Mouse (Mus musculus) myocyte (in vitro differentiated cells): Measurements from ENCODE around the gene Jmjd4.

ENCODE experiments used
- CEBPB ChIP-seq: IDR thresholded peaks from 2 replicates; pipeline ENCODE4 v1.6.1; 2011; ENCODE audit warnings: mild to moderate bottlenecking, moderate library complexity; ENCODE audit not compliant: poor library complexity, insufficient read depth, severe bottlenecking
- MAX ChIP-seq: IDR thresholded peaks from one replicate; pipeline ENCODE4 v1.6.1; 2011; ENCODE audit warnings: low read depth, mild to moderate bottlenecking, control low read depth
- MYOD1 ChIP-seq, 3 experiments: IDR thresholded peaks; one replicate each; pipeline ENCODE4 v1.6.1; 2011; ENCODE audit warnings: control low read depth in 2 of 3, low read depth in 2 of 3, mild to moderate bottlenecking in 2 of 3, moderate library complexity in 1 of 3; ENCODE audit not compliant: insufficient read length in 2 of 3, control insufficient read depth in 1 of 3
- MYOG ChIP-seq, 3 experiments: IDR thresholded peaks; one replicate each; pipeline ENCODE4 v1.6.1; 2011; ENCODE audit warnings: control low read depth in 2 of 3, low read depth in 2 of 3, mild to moderate bottlenecking in 2 of 3; ENCODE audit not compliant: insufficient read length in 2 of 3, control insufficient read depth in 1 of 3, insufficient read depth in 1 of 3
- POLR2A ChIP-seq: IDR thresholded peaks from one replicate; pipeline ENCODE4 v1.6.1; 2011; ENCODE audit warnings: low read depth, mild to moderate bottlenecking, control low read depth, moderate library complexity; ENCODE audit not compliant: insufficient read length
- POLR2AphosphoS2 ChIP-seq: IDR thresholded peaks from one replicate; pipeline ENCODE4 v1.6.1; 2011; ENCODE audit warnings: low read depth, control low read depth; ENCODE audit not compliant: insufficient read length
- REST ChIP-seq: IDR thresholded peaks from one replicate; pipeline ENCODE4 v1.6.1; 2011; ENCODE audit warnings: mild to moderate bottlenecking, control low read depth, moderate library complexity; ENCODE audit not compliant: insufficient read depth, insufficient read length
- TCF12 ChIP-seq: IDR thresholded peaks from one replicate; pipeline ENCODE4 v1.6.1; 2011; ENCODE audit warnings: mild to moderate bottlenecking, control low read depth; ENCODE audit not compliant: poor library complexity, insufficient read depth, severe bottlenecking
- TCF3 ChIP-seq: IDR thresholded peaks from one replicate; pipeline ENCODE4 v1.6.1; 2011; ENCODE audit warnings: low read depth, control low read depth; ENCODE audit not compliant: insufficient read length
- USF1 ChIP-seq: IDR thresholded peaks from one replicate; pipeline ENCODE4 v1.6.1; 2011; ENCODE audit warnings: low read depth, mild to moderate bottlenecking, control low read depth, moderate library complexity

DNA sequence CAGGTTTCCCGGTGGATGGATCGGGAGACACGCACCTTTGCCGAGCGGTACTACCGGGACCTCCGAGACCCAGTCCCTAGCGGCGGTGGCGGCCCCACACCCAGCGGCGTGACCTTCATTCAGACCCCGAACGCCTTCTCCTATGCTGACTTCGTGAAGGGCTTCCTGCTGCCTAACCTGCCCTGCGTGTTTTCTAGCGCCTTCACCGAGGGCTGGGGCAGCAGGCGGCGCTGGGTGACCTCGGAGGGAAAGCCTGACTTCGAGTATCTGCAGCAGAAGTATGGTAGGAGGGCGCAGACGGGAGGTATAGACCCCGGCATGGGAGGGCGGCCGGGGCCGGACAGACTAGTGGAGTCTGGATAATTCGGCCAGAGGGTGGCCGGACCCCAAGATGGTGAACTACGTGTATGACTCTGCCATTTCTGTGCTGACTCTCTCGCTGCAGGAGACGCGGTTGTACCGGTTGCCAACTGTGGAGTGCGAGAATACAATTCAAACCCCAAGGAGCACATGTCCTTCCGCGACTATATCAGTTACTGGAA, 456 bp downstream of the Jmjd4 start:
- no peak for TF ChIP-seq POLR2A
- TF ChIP-seq MYOD1 (IDR thresholded peaks at IDR 0.05; ENCODE audit: control insufficient read depth in 1 of 3, insufficient read length in 2 of 3, low read depth in 2 of 3) = no peak
- no peak for TF ChIP-seq TCF12
- no peak for TF ChIP-seq CEBPB
- TF ChIP-seq POLR2AphosphoS2 = no peak
- no peak for TF ChIP-seq MAX
- TF ChIP-seq MYOG (IDR thresholded peaks at IDR 0.05; ENCODE audit: control insufficient read depth in 1 of 3, insufficient read depth in 1 of 3, insufficient read length in 2 of 3, low read depth in 2 of 3) = no peak
- no peak for TF ChIP-seq USF1
- no peak for TF ChIP-seq TCF3
- no peak for TF ChIP-seq REST
